Mouse (Mus musculus) heart, adult 2 months (tissue): ENCODE data around the gene Zfp334. TPM values are rescaled to one million over a fixed set of nuclear protein-coding genes. Genes with fewer than 3 reads are reported as not detected.

Source experiments
- DNase-seq, 2 experiments: peaks; one replicate each; pipeline ENCODE4 v3.0.0; 2021
- H3K27ac ChIP-seq: fragments of 200-600 bp; 2 replicates; pipeline ENCODE4 v1.8.1; 2022
- H3K27me3 ChIP-seq: fragments of 200-500 bp; 2 replicates; pipeline ENCODE4 v1.6.1; 2012; ENCODE audit warnings: mild to moderate bottlenecking, low read length, inconsistent platforms, mixed read lengths; ENCODE audit not compliant: control insufficient read depth, insufficient read depth
- H3K36me3 ChIP-seq: fragments of 200-500 bp; 2 replicates; pipeline ENCODE4 v1.6.1; 2012; ENCODE audit warnings: low read length, inconsistent platforms; ENCODE audit not compliant: control insufficient read depth, insufficient read depth
- H3K4me1 ChIP-seq: fragments of 200-500 bp; 2 replicates; pipeline ENCODE4 v1.6.1; 2011; ENCODE audit warnings: low read length; ENCODE audit not compliant: control insufficient read depth, insufficient read depth
- H3K4me3 ChIP-seq: fragments of 200-600 bp; 2 replicates; pipeline ENCODE4 v1.8.1; 2022
- H3K79me2 ChIP-seq: fragments of 200-500 bp; replicated peaks from 2 replicates; pipeline ENCODE4 v1.6.1; 2012; ENCODE audit warnings: mild to moderate bottlenecking, inconsistent platforms, low read length, moderate library complexity, mixed read lengths; ENCODE audit not compliant: control insufficient read depth, insufficient read depth
- H3K9ac ChIP-seq: fragments of 200-500 bp; 2 replicates; pipeline ENCODE4 v1.6.1; 2012; ENCODE audit warnings: low read depth, mild to moderate bottlenecking, control low read depth, inconsistent platforms, low read length, mixed read lengths
- CTCF ChIP-seq: fragments of 200-600 bp; IDR thresholded peaks from 2 replicates; pipeline ENCODE4 v1.8.1; 2022; ENCODE audit warnings: antibody characterized with exemption, mild to moderate bottlenecking, moderate library complexity
- EP300 ChIP-seq: fragments of 200-500 bp; IDR thresholded peaks from 2 replicates; pipeline ENCODE4 v1.6.1; 2011; ENCODE audit warnings: low read depth, low read length, control low read depth; ENCODE audit not compliant: insufficient read depth
- POLR2A ChIP-seq: fragments of 200-500 bp; IDR thresholded peaks from 2 replicates; pipeline ENCODE4 v1.6.1; 2011; ENCODE audit warnings: mild to moderate bottlenecking, low read depth, low read length, control low read depth; ENCODE audit not compliant: insufficient read depth
- WGBS: fragments of 180-500 bp; shearing (Covaris S2); methylation state at CpG from one replicate; pipeline ENCODE4 v1.1.7; 2018; 5-methylcytosine and 5-hydroxymethylcytosine counted together
- intact Hi-C: fragments of 180-260 bp; cut with DNase I; formaldehyde crosslinking; loops from one replicate; pipeline ENCODE4 v1.15.1; 2025
- polyA plus RNA-seq: library from polyadenylated mRNA; depleted of rRNA; stranded (reverse); fragments of >200 nt; gene quantifications from 2 replicates; pipeline ENCODE4 v1.2.3, GENCODE M21; 2012
- total RNA-seq, 2 experiments: library from RNA; stranded (reverse); gene quantifications; 2 replicates each; pipeline ENCODE4 v1.2.3; 2021

The Zfp334 gene
- total and polyA plus RNA-seq, 3 experiments, result 1.3 to 2.3 (median 2.1) TPM

GRCm38 (mm10) chr2:165404951-165405350 is 16.9 kb upstream of the Zfp334 start:
- TF ChIP-seq POLR2A (no peak), EP300 (no peak), CTCF (no peak)
- peak in 1 of 2 experiments; percentile 18 for DNase-seq
- Histone ChIP-seq H3K4me3 (no peak overlapping the region), H3K27me3 (no peaks in the 10 kb centered on the region), H3K27ac (no peak overlapping the region), H3K79me2 (no peaks in the 10 kb centered on the region), H3K4me1 (peaks cover 3% of the 10 kb centered on the region), H3K9ac (no peak overlapping the region), H3K36me3 (no peaks in the 10 kb centered on the region)
- WGBS, result 39% methylated on average over 9 of the region's 9 CpGs
- intact Hi-C loops, result no loop called here

- no peak overlapping the region for H3K9ac ChIP-seq
- H3K27me3 ChIP-seq, result no peaks in the 10 kb centered on the region
- peaks cover 1% of the 10 kb centered on the region; the same call in 1 of the 2 replicates for H3K4me1 ChIP-seq
- intact Hi-C loops, result no loop called here
- 83% methylated on average over 15 of the region's 15 CpGs for WGBS
- no peaks in the 10 kb centered on the region for H3K36me3 ChIP-seq
- H3K27ac ChIP-seq, result no peak overlapping the region
- no peak for DNase-seq
- no peaks in the 10 kb centered on the region for H3K79me2 ChIP-seq
- no peak for TF ChIP-seq POLR2A
- no peak for TF ChIP-seq CTCF
- TF ChIP-seq EP300, result no peak
- no peak overlapping the region for H3K4me3 ChIP-seq
Observed at GRCm38 (mm10) chr2:165398164-165398785, 10.2 kb upstream of the Zfp334 start.

GRCm38 (mm10) chr2:165397502-165398163 is 9.6 kb upstream of the Zfp334 start:
- Histone ChIP-seq H3K36me3 (no peaks in the 10 kb centered on the region), H3K4me1 (peaks cover 1% of the 10 kb centered on the region; the same call in 1 of the 2 replicates), H3K27me3 (no peaks in the 10 kb centered on the region), H3K9ac (no peak overlapping the region), H3K27ac (no peak overlapping the region; the same call in 1 of the 2 replicates), H3K4me3 (no peak overlapping the region), H3K79me2 (no peaks in the 10 kb centered on the region)
- DNase-seq, result peak; percentile 49 to 52
- TF ChIP-seq POLR2A, result no peak
- TF ChIP-seq EP300, result no peak
- TF ChIP-seq CTCF, result no peak
- intact Hi-C loops, result no loop called here
- WGBS, result 72% methylated on average over 23 of the region's 23 CpGs

- TF ChIP-seq CTCF (no peak), POLR2A (no peak), EP300 (no peak)
- Histone ChIP-seq H3K27ac (no peak overlapping the region; the same call in 1 of the 2 replicates), H3K27me3 (no peaks in the 10 kb centered on the region), H3K4me3 (no peak overlapping the region), H3K36me3 (no peaks in the 10 kb centered on the region), H3K9ac (no peak overlapping the region), H3K79me2 (no peaks in the 10 kb centered on the region), H3K4me1 (no peaks in the 10 kb centered on the region)
- 50% methylated on average over 20 of the region's 20 CpGs for WGBS
- DNase-seq, result no peak
- intact Hi-C loops, result no loop called here
Observed at GRCm38 (mm10) chr2:165396831-165397501, 8.9 kb upstream of the Zfp334 start.

- DNase-seq, result no peak
- intact Hi-C loops, result no loop called here
- no peaks in the 10 kb centered on the region for H3K4me1 ChIP-seq
- no peaks in the 10 kb centered on the region for H3K27me3 ChIP-seq
- no peak overlapping the region for H3K4me3 ChIP-seq
- TF ChIP-seq CTCF (no peak), POLR2A (no peak), EP300 (no peak)
- H3K79me2 ChIP-seq, result no peaks in the 10 kb centered on the region
- no peak overlapping the region for H3K9ac ChIP-seq
- no peak overlapping the region for H3K27ac ChIP-seq
- WGBS, result 88% methylated on average over 4 of the region's 4 CpGs
- no peaks in the 10 kb centered on the region for H3K36me3 ChIP-seq
Observed at GRCm38 (mm10) chr2:165392156-165392555, 4.1 kb upstream of the Zfp334 start.

GRCm38 (mm10) chr2:165391561-165391960 is 3.5 kb upstream of the Zfp334 start:
- Histone ChIP-seq H3K36me3 (no peaks in the 10 kb centered on the region), H3K79me2 (no peaks in the 10 kb centered on the region), H3K4me3 (no peak overlapping the region), H3K9ac (no peak overlapping the region), H3K27me3 (no peaks in the 10 kb centered on the region), H3K27ac (no peak overlapping the region), H3K4me1 (no peaks in the 10 kb centered on the region)
- peak; percentile 36 to 47 for DNase-seq
- 16% methylated on average over 8 of the region's 8 CpGs for WGBS
- intact Hi-C loops, result loop anchor here (2.0 kb wide), 2 partner anchors 17 to 95 kb away; no protein-coding TSS in a partner anchor
- TF ChIP-seq POLR2A (no peak), EP300 (0 out of 2 replicates have a peak, but pooled peaks have one; percentile 41), CTCF (peak; percentile 91)
